Mouse (Mus musculus): ENCODE results near the gene Pradc1. TPM values are rescaled to one million over a fixed set of nuclear protein-coding genes. Genes with fewer than 3 reads are reported as not detected.

The Pradc1 gene
- polyA plus RNA-seq, 1 experiment from 2014 or later: 38.8 TPM

Other genes with a start within 250 kb of the Pradc1 start
- 3.7 and 4.9 TPM in 2 replicates for gene Sfxn5, start 118.5 kb downstream of the Pradc1 start, polyA plus RNA-seq (2015; fragmentation: Nextera tagmentation; extraction: Ambion mirVana)
- gene Rab11fip5, start 77.3 kb downstream of the Pradc1 start, polyA plus RNA-seq (2015; fragmentation: Nextera tagmentation; extraction: Ambion mirVana): 42.3 and 45.3 TPM in 2 replicates
- 0.15 TPM in 1 of 2 replicates, not detected in the other for gene Noto, start 28.1 kb downstream of the Pradc1 start, polyA plus RNA-seq (2015; fragmentation: Nextera tagmentation; extraction: Ambion mirVana)
- 29.6 and 38.4 TPM in 2 replicates for gene Smyd5, start 20.0 kb downstream of the Pradc1 start, polyA plus RNA-seq (2015; fragmentation: Nextera tagmentation; extraction: Ambion mirVana)
- 312 and 362 TPM in 2 replicates for gene Cct7, start 456 bp downstream of the Pradc1 start, polyA plus RNA-seq (2015; fragmentation: Nextera tagmentation; extraction: Ambion mirVana)
- 0.03 and 0.15 TPM in 2 replicates for gene Fbxo41, start 51.0 kb upstream of the Pradc1 start, polyA plus RNA-seq (2015; fragmentation: Nextera tagmentation; extraction: Ambion mirVana)
- not detected in 2 replicates for gene Egr4, start 61.6 kb upstream of the Pradc1 start, polyA plus RNA-seq (2015; fragmentation: Nextera tagmentation; extraction: Ambion mirVana)
- gene Alms1, start 135.6 kb upstream of the Pradc1 start, polyA plus RNA-seq (2015; fragmentation: Nextera tagmentation; extraction: Ambion mirVana): 1.9 and 2.4 TPM in 2 replicates

Measured in heart, embryonic 15.5 days (tissue).